24 mouse cellular contexts compared by ENCODE assay signal in genomic region chr13:112236956-112237355, GRCm38 (mm10). TPM values are rescaled to one million over a fixed set of nuclear protein-coding genes. Genes with fewer than 3 reads are reported as not detected.
"Had no signal": no experiment of that assay in that cellular context is flagged by ENCODE, and none has a peak within 500 bp of the region (broad histone marks: within the 10 kb centered on the region; RNA-seq: fewer than 3 reads in every experiment).

No protein-coding gene starts in this region.

- H3K4me2 ChIP-seq: heart, embryonic 12.5 days; hindbrain, embryonic 13.5 days; hindbrain, embryonic 15.5 days; limb, embryonic 13.5 days; limb, embryonic 15.5 days; liver, embryonic 12.5 days had no signal

- DNase-seq: gastrocnemius, postnatal 14 days; gastrocnemius, postnatal 36 days; heart, adult 11 months; heart, adult 2 months; heart, postnatal 10 days; heart, postnatal 4 days; kidney, adult 11 months; kidney, adult 2 months; kidney, postnatal 25 days; layer of hippocampus, adult 9-11 months; layer of hippocampus, postnatal 36 days; left cerebral cortex, postnatal 4 days; lung, adult 18-20 months had no signal

- H3K27me3 ChIP-seq: heart, embryonic 12.5 days; hindbrain, embryonic 15.5 days; limb, embryonic 13.5 days; limb, embryonic 15.5 days; liver, embryonic 12.5 days had no signal

- ATAC-seq: hindbrain, postnatal 0 days; intestine, embryonic 16.5 days; liver, embryonic 12.5 days had no signal

- H3K27ac ChIP-seq: heart, adult 2 months; heart, embryonic 10.5 days; hindbrain, embryonic 13.5 days; hindbrain, embryonic 15.5 days; hindbrain, postnatal 0 days; kidney, postnatal 0 days; limb, embryonic 13.5 days; limb, embryonic 15.5 days; liver, embryonic 12.5 days; liver, embryonic 14.5 days had no signal

- H3K4me3 ChIP-seq: heart, adult 2 months; heart, embryonic 10.5 days; heart, embryonic 12.5 days; hindbrain, embryonic 13.5 days; hindbrain, embryonic 15.5 days; limb, embryonic 13.5 days; limb, embryonic 15.5 days; liver, embryonic 12.5 days had no signal

- H3K4me1 ChIP-seq: heart, embryonic 10.5 days; heart, embryonic 12.5 days; limb, embryonic 15.5 days; liver, embryonic 12.5 days had no signal

- H3K36me3 ChIP-seq: heart, embryonic 10.5 days; heart, embryonic 12.5 days; hindbrain, embryonic 13.5 days; hindbrain, embryonic 15.5 days; limb, embryonic 13.5 days; limb, embryonic 15.5 days; liver, embryonic 12.5 days had no signal

- H3K9ac ChIP-seq: heart, embryonic 12.5 days; hindbrain, embryonic 13.5 days; hindbrain, embryonic 15.5 days; limb, embryonic 13.5 days; limb, embryonic 15.5 days; liver, embryonic 12.5 days; liver, embryonic 14.5 days had no signal

- H3K9me3 ChIP-seq: heart, embryonic 10.5 days; hindbrain, embryonic 13.5 days; hindbrain, embryonic 15.5 days; limb, embryonic 13.5 days; limb, embryonic 15.5 days; liver, embryonic 12.5 days had no signal

RNA-seq across cellular contexts. Expression of gene Ankrd55, which starts 51.3 kb away (rescaled TPM):
- total RNA-seq: gastrocnemius, postnatal 36 days; heart, postnatal 4 days had no signal
- polyA plus RNA-seq: heart, embryonic 10.5 days had no signal
